Mouse (Mus musculus) neural tube, embryonic 13.5 days (tissue): ENCODE results near the gene Dck. TPM values are rescaled to one million over a fixed set of nuclear protein-coding genes. Genes with fewer than 3 reads are reported as not detected.

ENCODE experiments used
- ATAC-seq: fragments of 200-750 bp; cut with Nextera tagmentation; 2 replicates; pipeline ENCODE4 v1.8.0; 2017; ENCODE audit warnings: low read depth, mild to moderate bottlenecking, moderate TSS enrichment, moderate library complexity
- H3K27ac ChIP-seq: fragments of 300-500 bp; sonication (generic); replicated peaks from 2 replicates; pipeline ENCODE4 v1.5.1; 2015; ENCODE audit warnings: moderate library complexity, mild to moderate bottlenecking, inconsistent platforms
- H3K27me3 ChIP-seq: fragments of 300-500 bp; sonication (generic); 2 replicates; pipeline ENCODE4 v1.6.1; 2015; ENCODE audit warnings: mild to moderate bottlenecking, inconsistent platforms
- H3K36me3 ChIP-seq: fragments of 300-500 bp; sonication (generic); 2 replicates; pipeline ENCODE4 v1.6.1; 2015; ENCODE audit warnings: mild to moderate bottlenecking, inconsistent platforms
- H3K4me1 ChIP-seq: fragments of 300-500 bp; sonication (generic); replicated peaks from 2 replicates; pipeline ENCODE4 v1.6.1; 2015; ENCODE audit warnings: inconsistent platforms
- H3K4me2 ChIP-seq: fragments of 300-500 bp; sonication (generic); 2 replicates; pipeline ENCODE4 v1.6.1; 2015; ENCODE audit warnings: inconsistent platforms, mild to moderate bottlenecking, moderate library complexity
- H3K4me3 ChIP-seq: fragments of 300-500 bp; sonication (generic); 2 replicates; pipeline ENCODE4 v1.5.1; 2015; ENCODE audit warnings: mild to moderate bottlenecking, inconsistent platforms
- H3K9ac ChIP-seq: fragments of 300-500 bp; sonication (generic); 2 replicates; pipeline ENCODE4 v1.6.1; 2015; ENCODE audit warnings: moderate library complexity, mild to moderate bottlenecking, inconsistent platforms
- H3K9me3 ChIP-seq: fragments of 300-500 bp; sonication (generic); 2 replicates; pipeline ENCODE4 v1.6.1; 2016; ENCODE audit warnings: inconsistent platforms
- WGBS: fragments of 180-500 bp; shearing (Covaris S2); methylation state at CpG from one replicate; pipeline ENCODE4 v1.1.7; 2015; 5-methylcytosine and 5-hydroxymethylcytosine counted together
- polyA plus RNA-seq: library from polyadenylated mRNA; unstranded; fragments of >200 nt; fragmentation: Nextera tagmentation; extraction: Ambion mirVana; gene quantifications from 2 replicates; pipeline ENCODE4 v1.2.1, GENCODE M21; 2015

Gene Dck
- polyA plus RNA-seq, 1 experiment from 2014 or later: 60.7 TPM

DNA sequence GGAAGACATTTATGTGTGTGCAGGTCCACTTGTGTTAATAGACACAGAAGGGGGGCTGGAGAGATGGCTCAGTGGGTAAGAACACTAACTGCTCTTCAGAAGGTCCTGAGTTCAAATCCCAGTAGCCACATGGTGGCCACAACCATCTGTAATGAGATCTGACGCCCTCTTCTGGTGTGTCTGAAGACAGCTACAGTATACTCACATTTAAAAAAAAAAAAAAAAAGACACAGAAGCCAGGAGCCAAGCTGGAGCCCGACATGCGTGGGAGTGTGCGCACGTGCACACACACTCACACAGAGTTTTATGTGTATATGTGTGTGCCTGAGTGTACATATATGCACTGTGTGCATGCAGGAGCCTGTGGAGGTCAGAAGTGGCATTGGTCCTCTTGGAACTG is 2.2 kb upstream of the Dck start:
- no peak overlapping the region for H3K4me3 ChIP-seq
- H3K9me3 ChIP-seq: no peaks in the 10 kb centered on the region
- no peak for ATAC-seq
- H3K27me3 ChIP-seq: no peaks in the 10 kb centered on the region
- H3K4me2 ChIP-seq: no peak overlapping the region
- no peak overlapping the region for H3K9ac ChIP-seq
- peaks cover 2% of the 10 kb centered on the region; the same call in 1 of the 2 replicates for H3K36me3 ChIP-seq
- H3K27ac ChIP-seq: no peak overlapping the region
- H3K4me1 ChIP-seq: peaks cover 24% of the 10 kb centered on the region
- WGBS: 89% methylated on average over 5 of the region's 5 CpGs

DNA sequence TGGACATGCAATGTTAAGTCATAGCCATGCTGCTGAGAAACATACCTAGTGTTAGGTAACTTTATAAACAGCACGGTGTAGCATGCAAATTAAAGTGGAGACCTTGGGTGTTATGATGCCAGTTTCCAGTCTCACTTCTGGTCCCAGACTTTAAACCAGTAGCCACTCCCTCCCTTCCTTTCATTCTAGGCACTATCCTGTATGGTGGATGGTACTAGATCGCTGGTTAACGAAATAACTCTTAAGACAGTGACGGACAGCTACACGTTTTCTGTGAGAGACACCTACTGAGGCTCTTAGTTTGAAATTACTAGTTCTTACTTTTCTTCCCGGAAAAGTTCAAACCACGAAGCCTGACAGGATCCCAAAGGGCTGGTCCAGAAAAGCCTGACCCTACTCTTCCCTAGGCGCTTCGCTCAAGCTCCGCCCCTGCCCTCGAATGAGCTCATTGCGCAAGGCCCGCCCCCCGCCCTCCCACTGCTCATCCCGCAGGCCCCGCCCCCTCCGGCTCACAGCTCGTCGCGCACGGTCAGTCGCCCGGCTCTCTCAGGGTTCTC is 288 bp upstream of the Dck start:
- peak overlapping the region; percentile 82 for H3K4me3 ChIP-seq
- H3K36me3 ChIP-seq: peaks cover 2% of the 10 kb centered on the region
- H3K9ac ChIP-seq: peak overlapping the region; percentile 87
- peak; percentile 74 for ATAC-seq
- peak overlapping the region; percentile 94 for H3K27ac ChIP-seq
- no peaks in the 10 kb centered on the region for H3K9me3 ChIP-seq
- H3K4me1 ChIP-seq: peaks cover 31% of the 10 kb centered on the region
- H3K27me3 ChIP-seq: no peaks in the 10 kb centered on the region
- peak overlapping the region; percentile 59 for H3K4me2 ChIP-seq
- under 1% methylated on average over 23 of the region's 23 CpGs for WGBS

DNA sequence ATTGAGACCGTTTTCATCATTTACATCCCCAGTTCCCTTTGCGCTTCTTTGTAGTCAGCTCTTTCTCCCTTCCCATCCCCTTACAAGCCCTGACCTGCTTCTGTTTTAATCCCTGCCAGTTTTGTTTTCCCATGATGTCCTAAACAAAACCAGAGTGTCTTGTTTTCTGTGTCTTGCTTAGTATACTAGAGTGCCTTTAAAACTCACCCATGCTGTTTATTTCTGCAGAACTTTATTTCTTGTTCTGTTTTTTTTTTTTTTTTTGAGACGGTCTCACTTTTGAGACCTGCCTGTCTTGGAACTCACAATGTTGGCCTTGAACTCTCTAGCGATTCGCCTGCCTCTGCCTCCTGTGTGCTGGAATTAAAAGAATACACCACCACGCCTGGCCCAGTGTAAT is 791 bp downstream of the Dck start:
- peak overlapping the region; percentile 94 for H3K27ac ChIP-seq
- peak overlapping the region; percentile 87 for H3K9ac ChIP-seq
- H3K4me2 ChIP-seq: peak overlapping the region; percentile 59
- peak; percentile 2; the same call in 1 of the 2 replicates for ATAC-seq
- H3K4me1 ChIP-seq: peaks cover 31% of the 10 kb centered on the region
- 14% methylated on average over 6 of the region's 6 CpGs for WGBS
- H3K4me3 ChIP-seq: peak overlapping the region; percentile 82
- no peaks in the 10 kb centered on the region for H3K9me3 ChIP-seq
- no peaks in the 10 kb centered on the region for H3K27me3 ChIP-seq
- H3K36me3 ChIP-seq: peaks cover 10% of the 10 kb centered on the region

DNA sequence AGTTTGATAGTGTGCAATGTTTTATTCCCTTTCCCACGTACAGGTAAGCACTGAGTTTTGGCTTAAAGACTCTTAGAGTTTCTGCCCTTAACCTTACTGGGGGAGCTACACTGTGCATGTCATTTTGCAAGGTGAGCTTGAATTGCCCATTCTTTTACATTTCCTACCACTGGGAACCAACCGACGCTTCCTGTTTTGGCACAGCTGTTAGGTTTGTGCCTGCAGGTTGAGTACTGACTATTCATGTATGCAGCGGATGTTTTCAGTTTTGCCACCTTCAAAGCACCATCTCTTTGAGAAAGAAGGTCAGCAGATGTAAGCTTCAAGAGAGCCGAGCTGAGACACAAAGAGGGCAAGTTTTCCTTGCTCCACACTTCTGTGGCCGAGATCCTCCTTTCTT is 1.3 kb downstream of the Dck start:
- no peak for ATAC-seq
- 57% methylated on average over 6 of the region's 6 CpGs for WGBS
- peaks cover 15% of the 10 kb centered on the region for H3K36me3 ChIP-seq
- peaks cover 31% of the 10 kb centered on the region for H3K4me1 ChIP-seq
- peak overlapping the region; percentile 87 for H3K9ac ChIP-seq
- peak overlapping the region; percentile 82 for H3K4me3 ChIP-seq
- H3K9me3 ChIP-seq: no peaks in the 10 kb centered on the region
- H3K27ac ChIP-seq: no peak overlapping the region
- H3K27me3 ChIP-seq: no peaks in the 10 kb centered on the region
- peak overlapping the region; percentile 59 for H3K4me2 ChIP-seq

DNA sequence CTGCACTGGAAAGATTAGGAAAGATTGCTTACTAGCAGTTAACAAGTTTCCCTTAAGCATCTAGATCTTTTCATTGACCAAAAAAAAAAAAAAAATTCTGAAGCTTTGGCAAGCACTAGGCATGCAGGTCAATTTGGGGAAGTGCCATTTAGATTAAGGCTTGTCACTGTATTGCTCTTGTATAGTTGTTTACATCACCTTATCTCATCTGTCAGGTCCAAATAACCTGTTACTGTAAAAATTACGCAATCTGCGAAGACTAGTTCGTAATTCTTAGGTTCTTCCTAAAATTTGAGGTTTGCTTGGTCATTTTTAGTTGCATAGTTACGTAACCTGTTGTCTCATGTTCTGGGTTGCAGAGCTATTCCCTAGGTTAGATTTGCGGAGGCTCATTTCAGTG is 2.1 kb downstream of the Dck start:
- Histone ChIP-seq H3K36me3 (peaks cover 22% of the 10 kb centered on the region), H3K4me1 (peaks cover 31% of the 10 kb centered on the region), H3K27me3 (no peaks in the 10 kb centered on the region), H3K4me3 (0 out of 2 replicates have a peak overlapping the region, but pooled peaks have one; percentile 82), H3K27ac (no peak overlapping the region), H3K9ac (peak overlapping the region; percentile 87; the same call in 1 of the 2 replicates), H3K4me2 (peak overlapping the region; percentile 59), H3K9me3 (no peaks in the 10 kb centered on the region)
- ATAC-seq: no peak
- WGBS: 97% methylated on average over 5 of the region's 5 CpGs

DNA sequence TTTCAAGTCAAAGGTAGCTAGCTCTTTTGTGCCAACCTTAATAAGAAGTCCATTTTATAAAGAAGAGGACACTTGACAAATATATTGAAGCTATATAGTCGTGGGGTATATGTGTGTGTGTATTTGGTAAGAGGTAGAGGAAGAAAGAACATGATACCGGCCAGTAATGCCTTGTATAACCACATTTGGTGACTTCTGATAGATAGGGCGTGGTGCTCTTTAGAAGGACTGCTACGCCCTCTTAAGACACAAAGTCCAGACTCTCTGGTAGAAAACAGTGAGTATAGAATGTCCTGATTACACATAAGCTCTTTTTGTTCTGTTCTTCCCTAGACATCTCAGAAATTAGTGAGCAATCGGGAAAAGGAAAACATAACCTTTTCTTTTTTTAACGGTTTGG is 3.4 kb downstream of the Dck start:
- Histone ChIP-seq H3K27me3 (no peaks in the 10 kb centered on the region), H3K36me3 (peaks cover 35% of the 10 kb centered on the region), H3K9me3 (no peaks in the 10 kb centered on the region), H3K9ac (no peak overlapping the region), H3K27ac (no peak overlapping the region), H3K4me1 (peaks cover 31% of the 10 kb centered on the region), H3K4me2 (no peak overlapping the region), H3K4me3 (no peak overlapping the region)
- no peak for ATAC-seq
- WGBS: 91% methylated on average over 6 of the region's 6 CpGs

DNA sequence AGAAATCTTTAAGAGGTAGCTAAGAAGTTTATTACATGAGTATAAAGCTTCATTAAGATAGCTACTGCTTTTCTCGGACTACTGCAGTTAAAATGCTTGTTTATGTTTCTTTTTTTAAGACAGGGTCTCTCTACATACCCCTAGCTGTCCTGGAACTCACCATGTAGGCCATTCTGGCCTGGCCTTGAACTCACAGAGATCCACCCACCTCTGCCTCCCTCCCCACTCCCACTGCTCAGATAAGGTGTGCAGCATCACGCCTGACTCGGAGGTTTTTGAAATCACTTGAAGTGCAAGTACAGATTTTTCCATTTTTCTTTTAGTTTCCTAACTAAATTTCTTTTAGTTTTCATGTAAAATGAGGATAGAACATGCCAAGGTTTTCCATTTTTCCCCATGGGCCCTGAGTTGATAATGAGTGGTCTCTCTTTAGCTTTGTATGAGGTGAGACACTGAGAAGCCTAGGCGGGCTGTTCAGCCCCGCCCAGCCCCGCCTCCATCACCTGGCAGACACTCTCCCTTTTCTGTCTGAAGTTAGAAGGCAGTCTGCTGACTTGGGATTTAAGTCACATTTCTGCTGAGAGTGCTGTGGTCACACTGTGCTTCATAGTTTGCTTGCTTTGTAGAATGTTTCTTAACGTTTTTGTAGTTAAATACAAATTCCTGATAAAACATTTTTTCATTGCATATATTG is 17.4 kb downstream of the Dck start:
- H3K27me3 ChIP-seq: no peaks in the 10 kb centered on the region
- no peaks in the 10 kb centered on the region for H3K9me3 ChIP-seq
- H3K4me2 ChIP-seq: no peak overlapping the region
- no peaks in the 10 kb centered on the region for H3K4me1 ChIP-seq
- no peak for ATAC-seq
- 84% methylated on average over 7 of the region's 7 CpGs for WGBS
- H3K36me3 ChIP-seq: peaks cover 67% of the 10 kb centered on the region
- H3K27ac ChIP-seq: no peak overlapping the region
- no peak overlapping the region for H3K4me3 ChIP-seq
- H3K9ac ChIP-seq: no peak overlapping the region

DNA sequence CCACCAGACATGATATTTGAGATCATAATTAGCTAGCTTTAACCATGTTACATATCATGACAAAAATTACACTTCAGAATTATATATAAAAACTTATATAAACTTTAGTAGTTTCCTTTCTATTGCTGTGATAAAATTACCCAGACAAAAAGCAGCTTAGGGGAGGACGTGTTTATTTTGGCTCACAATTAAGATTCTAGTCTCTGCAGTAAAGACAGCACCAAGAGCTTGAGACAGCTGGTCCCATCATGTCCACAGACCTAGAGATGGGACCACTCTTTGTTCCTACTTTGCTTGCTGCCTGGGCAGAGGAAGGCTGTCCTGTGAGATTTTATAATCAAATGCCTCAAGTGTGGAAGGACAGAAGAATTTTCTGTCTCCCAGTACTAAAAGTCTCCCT is 20.3 kb downstream of the Dck start:
- H3K4me3 ChIP-seq: no peak overlapping the region
- H3K27ac ChIP-seq: no peak overlapping the region
- WGBS: 82% methylated on average over 1 of the region's 1 CpGs
- H3K9ac ChIP-seq: no peak overlapping the region
- H3K9me3 ChIP-seq: no peaks in the 10 kb centered on the region
- peaks cover 51% of the 10 kb centered on the region for H3K36me3 ChIP-seq
- no peak overlapping the region for H3K4me2 ChIP-seq
- no peaks in the 10 kb centered on the region for H3K27me3 ChIP-seq
- no peaks in the 10 kb centered on the region for H3K4me1 ChIP-seq
- no peak for ATAC-seq

DNA sequence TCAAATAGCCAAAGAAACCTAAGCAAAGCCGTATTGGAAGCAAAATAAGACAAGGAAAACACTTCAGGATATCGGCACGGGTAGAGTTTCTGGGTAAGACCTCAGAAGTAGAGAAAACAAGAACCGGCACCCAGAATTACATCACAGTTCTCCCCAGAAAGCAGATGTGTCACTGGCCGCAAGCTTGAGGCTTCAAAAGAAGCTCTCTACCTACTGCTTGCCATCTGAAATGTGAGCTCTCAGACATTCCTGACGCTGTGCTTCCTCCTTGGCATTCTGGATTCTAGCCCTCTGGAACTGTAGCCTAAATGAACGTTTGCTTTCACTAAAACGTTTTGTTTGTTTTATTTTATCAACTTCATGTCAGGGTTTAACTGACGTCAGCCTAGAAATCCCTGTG is 25.9 kb downstream of the Dck start:
- Histone ChIP-seq H3K4me2 (no peak overlapping the region), H3K27ac (no peak overlapping the region), H3K4me3 (no peak overlapping the region), H3K9ac (no peak overlapping the region), H3K9me3 (no peaks in the 10 kb centered on the region), H3K36me3 (peaks cover 6% of the 10 kb centered on the region; the same call in 1 of the 2 replicates), H3K4me1 (no peaks in the 10 kb centered on the region), H3K27me3 (no peaks in the 10 kb centered on the region)
- no peak for ATAC-seq
- 60% methylated on average over 9 of the region's 9 CpGs for WGBS

DNA sequence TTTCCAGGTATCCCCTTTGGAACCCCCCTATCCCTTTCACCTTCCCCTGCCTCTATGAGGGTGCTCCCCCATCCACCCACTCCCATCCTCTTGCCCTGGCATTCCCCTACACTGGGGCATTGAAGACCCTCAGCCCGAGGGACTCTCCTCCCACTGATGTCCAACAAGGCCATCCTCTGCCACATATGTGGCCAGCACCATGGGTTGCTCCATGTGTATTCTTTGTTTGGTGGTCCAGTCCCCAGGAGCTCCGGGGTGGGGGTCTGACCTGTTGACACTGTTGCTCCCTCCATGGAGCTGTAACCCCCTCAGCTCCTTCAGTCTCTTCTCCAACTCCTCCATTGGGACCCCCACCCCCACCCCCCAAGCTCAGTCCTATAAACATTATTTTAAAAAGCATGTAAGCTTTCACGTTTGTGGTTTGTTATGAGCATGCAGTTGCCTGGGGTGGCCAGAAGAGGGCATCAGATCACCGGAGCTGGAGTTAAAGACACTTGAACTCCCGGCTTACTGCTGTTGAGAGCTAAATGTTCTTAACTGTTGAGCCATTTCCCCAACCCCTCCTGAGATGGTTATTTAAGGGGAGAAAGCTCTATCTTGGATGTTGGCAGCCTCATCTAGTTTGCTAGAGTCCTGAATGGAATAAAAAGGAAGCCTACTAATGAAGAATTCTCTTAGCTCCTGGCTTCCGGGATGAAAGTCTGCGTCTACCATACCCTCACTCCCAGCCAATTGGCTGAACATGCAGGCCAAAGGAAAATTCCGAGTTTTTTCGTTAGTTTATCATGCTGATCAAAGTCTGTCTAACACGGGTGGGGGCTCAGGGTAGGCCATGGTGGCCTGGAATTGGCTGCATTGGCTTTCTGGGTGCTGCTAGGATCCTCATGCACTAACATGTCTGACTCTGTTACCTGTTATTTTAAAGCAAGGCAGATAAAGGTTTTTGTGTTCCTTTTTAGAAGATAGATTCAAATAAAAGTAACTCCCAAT is 26.8 kb downstream of the Dck start:
- ATAC-seq: peak; percentile 40; the same call in 1 of the 2 replicates
- WGBS: 39% methylated on average over 10 of the region's 10 CpGs
- Histone ChIP-seq H3K9me3 (no peaks in the 10 kb centered on the region), H3K9ac (no peak overlapping the region), H3K27me3 (no peaks in the 10 kb centered on the region), H3K27ac (no peak overlapping the region), H3K4me2 (no peak overlapping the region), H3K4me1 (0 out of 2 replicates have a peak, but pooled peaks cover 2% of the 10 kb centered on the region), H3K4me3 (no peak overlapping the region), H3K36me3 (no peaks in the 10 kb centered on the region)

DNA sequence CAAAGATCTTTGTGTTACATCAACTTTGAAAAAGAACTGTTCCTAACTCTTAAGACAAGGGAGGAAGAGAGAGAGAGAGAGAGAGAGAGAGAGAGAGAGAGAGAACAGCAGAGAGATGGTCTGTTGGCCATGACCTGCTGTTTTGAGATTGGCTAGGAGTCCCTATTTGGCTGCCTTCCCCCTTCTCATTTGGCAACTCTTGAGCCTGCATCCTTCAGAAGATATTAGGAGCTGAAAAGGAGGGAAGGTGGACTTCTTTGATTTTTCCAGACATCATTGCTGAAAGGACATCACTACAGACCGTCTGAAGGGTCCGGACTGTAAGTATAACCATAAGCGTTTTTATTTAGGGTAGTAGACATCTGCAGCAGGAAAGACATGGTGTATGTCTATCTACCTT is 28.9 kb downstream of the Dck start:
- Histone ChIP-seq H3K27me3 (no peaks in the 10 kb centered on the region), H3K4me3 (no peak overlapping the region), H3K4me2 (no peak overlapping the region), H3K4me1 (0 out of 2 replicates have a peak, but pooled peaks cover 4% of the 10 kb centered on the region), H3K9me3 (no peaks in the 10 kb centered on the region), H3K9ac (no peak overlapping the region), H3K36me3 (no peaks in the 10 kb centered on the region), H3K27ac (no peak overlapping the region)
- WGBS: 96% methylated on average over 3 of the region's 3 CpGs
- ATAC-seq: no peak
